Mouse (Mus musculus) embryonic facial prominence, embryonic 11.5 days (tissue): ENCODE results near the gene Lrp3. TPM values are rescaled to one million over a fixed set of nuclear protein-coding genes. Genes with fewer than 3 reads are reported as not detected.
A peak's percentile ranks its signal among the peaks of the same experiment; 100 is the strongest.

Source experiments
- ATAC-seq: fragments of 200-750 bp; cut with Nextera tagmentation; replicated peaks from 2 replicates; pipeline ENCODE4 v1.8.0; 2017; ENCODE audit warnings: low read depth; ENCODE audit not compliant: insufficient number of reproducible peaks, low FRiP score, low TSS enrichment
- DNase-seq: peaks from one replicate; pipeline ENCODE4 v3.0.0-alpha.2; 2015; ENCODE audit warnings: low spot score
- H3K27ac ChIP-seq: fragments of 300-500 bp; sonication (generic); replicated peaks from 2 replicates; pipeline ENCODE4 v1.5.1; 2014; ENCODE audit warnings: mild to moderate bottlenecking, low read depth, low read length, control low read depth
- H3K27me3 ChIP-seq: fragments of 300-500 bp; sonication (generic); 2 replicates; pipeline ENCODE4 v1.6.1; 2014; ENCODE audit warnings: mild to moderate bottlenecking, low read length, moderate library complexity, mixed read lengths; ENCODE audit not compliant: control insufficient read depth, insufficient read depth
- H3K36me3 ChIP-seq: fragments of 300-500 bp; sonication (generic); replicated peaks from 2 replicates; pipeline ENCODE4 v1.6.1; 2014; ENCODE audit warnings: low read depth, mild to moderate bottlenecking, low read length, moderate library complexity, mixed read lengths; ENCODE audit not compliant: control insufficient read depth, insufficient read depth
- H3K4me1 ChIP-seq: fragments of 300-500 bp; sonication (generic); 2 replicates; pipeline ENCODE4 v1.6.1; 2014; ENCODE audit warnings: low read length, mixed read lengths; ENCODE audit not compliant: control insufficient read depth, insufficient read depth
- H3K4me2 ChIP-seq: fragments of 300-500 bp; sonication (generic); 2 replicates; pipeline ENCODE4 v1.6.1; 2014; ENCODE audit warnings: low read depth, mild to moderate bottlenecking, control low read depth, low read length, moderate library complexity
- H3K4me3 ChIP-seq: fragments of 300-500 bp; sonication (generic); 2 replicates; pipeline ENCODE4 v1.5.1; 2014; ENCODE audit warnings: low read depth, low read length, control low read depth
- H3K9ac ChIP-seq: fragments of 300-500 bp; sonication (generic); replicated peaks from 2 replicates; pipeline ENCODE4 v1.6.1; 2014; ENCODE audit warnings: mild to moderate bottlenecking, control low read depth, low read length
- H3K9me3 ChIP-seq: fragments of 300-500 bp; sonication (generic); replicated peaks from 2 replicates; pipeline ENCODE4 v1.6.1; 2016; ENCODE audit warnings: mild to moderate bottlenecking, low read length, inconsistent platforms, mixed read lengths; ENCODE audit not compliant: control insufficient read depth
- WGBS: fragments of 180-500 bp; shearing (Covaris S2); extraction: QIAGEN DNeasy Blood & Tissue Kit; methylation state at CpG from one replicate; pipeline ENCODE4 v1.1.7; 2014; 5-methylcytosine and 5-hydroxymethylcytosine counted together
- polyA plus RNA-seq: library from polyadenylated mRNA; unstranded; fragments of >200 nt; fragmentation: Nextera tagmentation; extraction: Ambion mirVana; gene quantifications from 2 replicates; pipeline ENCODE4 v1.2.1, GENCODE M21; 2014

Gene Lrp3
- polyA plus RNA-seq, 1 experiment from 2014 or later: 8.8 TPM

DNA sequence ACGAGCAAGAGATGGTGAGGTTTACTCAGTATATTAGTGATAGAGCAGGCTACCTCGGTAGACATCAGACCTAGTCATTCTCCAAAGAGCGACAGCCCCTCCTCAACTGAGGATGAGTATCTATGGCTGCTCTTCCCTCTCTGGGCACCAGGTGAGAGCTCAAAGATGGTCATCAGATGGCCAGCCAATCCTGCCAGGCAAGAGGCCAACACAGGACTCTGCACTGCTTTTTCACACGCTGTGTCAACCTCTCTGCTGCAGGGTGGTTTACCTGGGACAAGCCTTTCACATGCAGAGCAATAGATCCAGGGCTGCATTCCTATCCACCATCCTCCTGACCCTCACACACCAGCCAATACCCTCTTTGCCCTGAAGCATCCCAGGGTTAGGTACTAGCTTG lies 3.5 kb downstream of the Lrp3 start:
- Histone ChIP-seq H3K4me2 (no peak overlapping the region), H3K9me3 (no peaks in the 10 kb centered on the region), H3K4me3 (no peak overlapping the region), H3K27me3 (no peaks in the 10 kb centered on the region; the same call in 1 of the 2 replicates), H3K4me1 (peaks cover 5% of the 10 kb centered on the region; the same call in 1 of the 2 replicates), H3K36me3 (no peaks in the 10 kb centered on the region; the same call in 1 of the 2 replicates), H3K27ac (no peak overlapping the region), H3K9ac (no peak overlapping the region)
- WGBS: 92% methylated on average over 4 of the region's 4 CpGs
- no peak for ATAC-seq
- no peak for DNase-seq

DNA sequence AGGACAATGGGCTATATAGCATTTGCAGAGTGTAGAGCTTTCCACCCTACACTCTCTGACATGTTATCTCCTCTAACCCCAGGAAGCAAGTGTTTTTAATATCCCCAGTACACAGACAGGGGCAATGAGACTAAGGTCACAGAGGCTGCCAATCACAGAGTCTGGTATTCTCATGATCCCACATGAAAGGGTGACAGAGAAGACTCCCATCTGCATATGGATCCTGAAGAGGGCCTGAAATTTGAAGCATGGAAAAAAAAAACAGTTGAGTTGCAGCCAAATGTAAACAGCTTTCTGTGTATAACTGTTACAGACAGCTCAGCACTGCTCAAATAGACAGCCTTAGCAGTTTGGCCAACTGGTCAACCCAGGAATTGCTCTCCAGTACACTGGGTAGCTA lies 15.5 kb downstream of the Lrp3 start:
- H3K9me3 ChIP-seq: no peaks in the 10 kb centered on the region
- peaks cover 13% of the 10 kb centered on the region for H3K36me3 ChIP-seq
- H3K4me1 ChIP-seq: no peaks in the 10 kb centered on the region
- DNase-seq: no peak
- no peak overlapping the region for H3K4me3 ChIP-seq
- H3K27me3 ChIP-seq: no peaks in the 10 kb centered on the region
- no peak overlapping the region for H3K9ac ChIP-seq
- no peak for ATAC-seq
- no peak overlapping the region for H3K27ac ChIP-seq
- H3K4me2 ChIP-seq: no peak overlapping the region

DNA sequence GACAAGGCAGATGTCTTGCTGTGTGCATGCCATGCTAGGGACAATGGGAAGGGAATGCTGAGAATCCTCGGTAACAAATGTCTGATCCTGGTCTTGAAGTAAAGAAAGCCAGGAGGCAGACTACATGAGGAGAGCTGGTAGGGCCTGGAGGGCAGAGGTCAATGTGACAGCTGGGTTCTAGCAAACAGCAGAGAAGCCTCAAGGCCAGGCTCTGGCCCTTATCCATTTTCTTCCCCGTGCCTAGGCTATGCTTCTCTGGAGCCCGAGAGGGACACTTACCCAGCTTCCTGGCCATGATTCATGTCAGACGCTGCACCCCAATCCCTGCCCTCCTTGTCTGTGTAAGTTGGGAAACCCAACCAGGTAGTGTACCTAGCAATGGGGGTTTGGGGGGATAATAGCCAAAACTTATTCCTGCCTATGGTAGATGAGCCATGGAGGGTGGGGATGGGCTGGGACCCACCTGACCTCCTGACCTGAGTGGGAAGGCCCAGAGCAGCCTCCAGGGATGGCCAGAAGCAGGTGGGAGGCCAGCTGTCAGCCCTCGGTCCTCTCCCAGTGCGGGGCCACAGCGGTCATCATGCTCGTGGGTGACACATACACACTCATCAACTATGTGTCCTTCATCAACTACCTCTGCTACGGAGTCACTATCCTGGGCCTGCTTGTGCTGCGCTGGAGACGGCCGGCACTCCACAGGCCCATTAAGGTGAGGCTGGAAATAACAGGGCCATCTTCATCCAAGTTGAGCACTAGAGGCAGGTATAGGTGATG lies 16.1 kb downstream of the Lrp3 start:
- ATAC-seq (no peak), DNase-seq (no peak)
- H3K9me3 ChIP-seq: no peaks in the 10 kb centered on the region
- H3K36me3 ChIP-seq: peaks cover 13% of the 10 kb centered on the region
- H3K27ac ChIP-seq: no peak overlapping the region
- no peaks in the 10 kb centered on the region for H3K4me1 ChIP-seq
- H3K4me3 ChIP-seq: no peak overlapping the region
- no peaks in the 10 kb centered on the region for H3K27me3 ChIP-seq
- WGBS: 93% methylated on average over 12 of the region's 12 CpGs
- no peak overlapping the region for H3K9ac ChIP-seq
- H3K4me2 ChIP-seq: no peak overlapping the region

DNA sequence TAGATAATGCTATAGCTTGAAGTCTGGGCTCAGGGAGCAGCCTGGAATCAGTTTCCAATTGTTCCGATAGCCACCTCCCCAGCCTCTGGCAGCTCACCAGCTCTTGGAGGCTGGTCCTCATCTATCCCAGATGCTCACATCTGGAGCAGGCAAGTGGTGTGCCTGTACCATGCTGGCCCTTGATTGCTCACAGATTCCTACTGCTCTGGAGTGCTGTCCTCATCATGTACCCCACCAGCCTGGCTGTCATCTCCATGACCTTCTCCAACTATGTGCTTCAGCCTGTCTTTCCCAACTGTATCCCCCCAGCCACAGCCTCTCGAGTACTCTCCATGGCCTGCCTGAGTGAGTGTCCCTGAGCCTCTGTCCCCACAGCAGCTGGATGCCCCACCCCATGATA lies 18.3 kb downstream of the Lrp3 start:
- no peak for ATAC-seq
- WGBS: 56% methylated on average over 2 of the region's 2 CpGs

DNA sequence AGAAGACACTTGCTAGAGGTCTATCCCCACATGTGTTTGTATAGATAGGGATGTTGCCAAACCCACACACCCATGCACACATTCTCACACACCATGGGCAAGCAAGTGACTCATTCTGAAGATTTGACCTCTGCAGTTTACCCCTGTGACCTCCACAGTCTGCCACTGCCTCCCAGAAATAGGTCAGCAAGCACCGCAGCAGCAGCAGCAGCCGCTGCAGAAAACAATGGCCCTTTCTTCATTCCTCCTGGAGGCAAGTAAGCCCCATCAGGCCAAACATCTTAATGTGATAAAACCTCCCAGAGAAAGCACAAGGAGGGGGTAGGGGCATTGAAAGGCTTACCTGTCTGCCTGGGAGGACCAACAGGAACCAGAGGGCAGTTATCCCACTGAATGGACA lies 24.0 kb downstream of the Lrp3 start:
- Histone ChIP-seq H3K27me3 (peaks cover 14% of the 10 kb centered on the region), H3K27ac (no peak overlapping the region), H3K36me3 (no peaks in the 10 kb centered on the region), H3K4me2 (no peak overlapping the region), H3K4me1 (0 out of 2 replicates have a peak, but pooled peaks cover 1% of the 10 kb centered on the region), H3K9ac (no peak overlapping the region), H3K9me3 (no peaks in the 10 kb centered on the region), H3K4me3 (no peak overlapping the region)
- peak; percentile 13 for DNase-seq
- 2% methylated on average over 2 of the region's 2 CpGs for WGBS
- ATAC-seq: no peak

More for the DNA sequence above, 18.3 kb downstream of the Lrp3 start:
- Histone ChIP-seq H3K27me3 (no peaks in the 10 kb centered on the region), H3K4me3 (no peak overlapping the region), H3K27ac (no peak overlapping the region), H3K36me3 (peaks cover 8% of the 10 kb centered on the region), H3K4me1 (no peaks in the 10 kb centered on the region), H3K9ac (no peak overlapping the region), H3K4me2 (no peak overlapping the region), H3K9me3 (no peaks in the 10 kb centered on the region)
- DNase-seq: peak; percentile 33

DNA sequence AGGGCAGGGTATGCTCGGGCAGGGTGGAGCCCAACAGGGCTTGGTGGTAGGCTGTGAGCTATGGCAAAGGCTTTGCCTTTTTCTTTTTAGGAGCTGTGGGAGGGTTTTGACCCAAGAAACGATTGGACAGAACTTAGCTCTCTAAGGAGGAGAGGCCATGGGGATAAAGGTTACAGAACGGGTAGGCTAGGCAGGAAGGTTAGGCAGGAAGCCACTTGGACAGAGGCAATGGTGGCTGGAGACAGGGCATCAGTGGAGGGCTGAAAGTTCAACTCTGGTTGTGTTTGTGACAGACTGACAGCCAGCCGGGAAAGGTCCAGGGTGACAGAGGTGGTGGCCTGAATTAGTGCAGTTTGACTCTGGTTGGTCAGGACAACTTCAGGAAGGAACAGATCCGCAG lies 25.6 kb downstream of the Lrp3 start:
- Histone ChIP-seq H3K9me3 (no peaks in the 10 kb centered on the region), H3K27ac (no peak overlapping the region), H3K36me3 (no peaks in the 10 kb centered on the region), H3K4me2 (no peak overlapping the region), H3K4me1 (peaks cover 5% of the 10 kb centered on the region; the same call in 1 of the 2 replicates), H3K4me3 (no peak overlapping the region), H3K27me3 (peaks cover 30% of the 10 kb centered on the region), H3K9ac (no peak overlapping the region)
- ATAC-seq: no peak
- 50% methylated on average over 5 of the region's 5 CpGs for WGBS
- DNase-seq: no peak

DNA sequence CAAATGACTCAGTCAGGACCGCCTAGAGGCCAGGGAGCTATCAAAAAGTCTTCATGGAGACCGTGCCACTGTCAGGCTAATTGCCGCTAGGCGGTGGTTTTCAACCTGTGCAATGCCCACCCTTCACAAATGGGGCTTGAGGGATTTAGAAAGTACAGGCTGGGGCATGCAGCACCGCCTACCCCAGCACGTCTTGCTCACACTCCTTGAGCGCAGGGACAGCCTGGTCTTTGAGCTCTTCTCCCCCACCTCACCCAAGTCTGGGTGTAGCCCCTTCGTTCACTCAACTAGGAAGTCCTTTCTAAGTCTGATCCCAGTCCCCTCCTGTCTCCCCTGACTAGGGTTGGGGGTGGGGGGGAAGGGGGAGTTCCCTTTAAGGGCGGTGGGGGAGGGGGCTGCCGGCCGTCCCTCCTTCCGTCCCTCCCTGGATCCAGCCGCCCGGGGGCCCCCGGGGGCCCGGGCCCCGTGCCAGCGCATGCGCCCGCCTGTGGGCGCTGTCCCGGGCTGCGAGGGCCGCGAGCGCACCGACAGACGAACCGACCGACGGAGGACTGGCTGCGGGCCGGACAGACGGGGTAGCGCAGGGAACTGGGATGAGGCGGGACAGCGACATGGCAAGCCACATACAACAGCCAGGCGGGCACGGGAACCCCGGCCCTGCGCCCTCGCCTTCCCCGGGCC lies 29.3 kb downstream of the Lrp3 start, which contains the start of gene Slc7a10:
Gene Slc7a10, plus strand, starts transcription at position 497 of the 681 bp plus-strand sequence.
- peak within 1 kb of the TSS; percentile 44; the same call in 1 of the 2 replicates for H3K9ac ChIP-seq
- no peak for ATAC-seq
- H3K36me3 ChIP-seq: no peaks in the 10 kb centered on the region
- H3K4me2 ChIP-seq: peak within 1 kb of the TSS; percentile 73
- peak; percentile 35 for DNase-seq
- 1% methylated on average over 43 of the region's 43 CpGs for WGBS
- H3K9me3 ChIP-seq: no peaks in the 10 kb centered on the region
- peaks cover 34% of the 10 kb centered on the region for H3K27me3 ChIP-seq
- no peak within 1 kb of the TSS for H3K27ac ChIP-seq
- H3K4me3 ChIP-seq: peak within 1 kb of the TSS; percentile 33
- H3K4me1 ChIP-seq: peaks cover 5% of the 10 kb centered on the region; the same call in 1 of the 2 replicates
